Mouse (Mus musculus) intestine, embryonic 15.5 days (tissue): Measurements from ENCODE around the gene 2610528J11Rik. TPM values are rescaled to one million over a fixed set of nuclear protein-coding genes. Genes with fewer than 3 reads are reported as not detected.
A peak's percentile ranks its signal among the peaks of the same experiment; 100 is the strongest.
"Not testable (repeated sequence)": the region's sequence is repeated elsewhere in the genome, so short reads cannot be mapped to it uniquely, and the experiment has no call there.

ENCODE experiments used
- ATAC-seq: fragments of 200-750 bp; cut with Nextera tagmentation; 2 replicates; pipeline ENCODE4 v1.8.0; 2017; ENCODE audit warnings: moderate TSS enrichment, moderate library complexity
- H3K27ac ChIP-seq: fragments of 300-500 bp; sonication (generic); 2 replicates; pipeline ENCODE4 v1.5.1; 2015; ENCODE audit warnings: mild to moderate bottlenecking, inconsistent platforms
- H3K27me3 ChIP-seq: fragments of 300-500 bp; sonication (generic); replicated peaks from 2 replicates; pipeline ENCODE4 v1.6.1; 2015; ENCODE audit warnings: inconsistent platforms
- H3K36me3 ChIP-seq: fragments of 300-500 bp; sonication (generic); 2 replicates; pipeline ENCODE4 v1.6.1; 2015; ENCODE audit warnings: inconsistent platforms
- H3K4me1 ChIP-seq: fragments of 300-500 bp; sonication (generic); replicated peaks from 2 replicates; pipeline ENCODE4 v1.6.1; 2015; ENCODE audit warnings: inconsistent platforms
- H3K4me2 ChIP-seq: fragments of 300-500 bp; sonication (generic); replicated peaks from 2 replicates; pipeline ENCODE4 v1.6.1; 2015; ENCODE audit warnings: mild to moderate bottlenecking, inconsistent platforms
- H3K4me3 ChIP-seq: fragments of 300-500 bp; sonication (generic); replicated peaks from 2 replicates; pipeline ENCODE4 v1.5.1; 2015; ENCODE audit warnings: inconsistent platforms
- H3K9ac ChIP-seq: fragments of 300-500 bp; sonication (generic); 2 replicates; pipeline ENCODE4 v1.6.1; 2015; ENCODE audit warnings: inconsistent platforms
- H3K9me3 ChIP-seq: fragments of 300-500 bp; sonication (generic); 2 replicates; pipeline ENCODE4 v1.6.1; 2016; ENCODE audit warnings: inconsistent platforms
- WGBS: fragments of 180-500 bp; shearing (Covaris S2); methylation state at CpG from one replicate; pipeline ENCODE4 v1.1.7; 2015; 5-methylcytosine and 5-hydroxymethylcytosine counted together
- polyA plus RNA-seq: library from polyadenylated mRNA; unstranded; fragments of >200 nt; fragmentation: Nextera tagmentation; extraction: Ambion mirVana; gene quantifications from 2 replicates; pipeline ENCODE4 v1.2.1, GENCODE M21; 2015

Gene 2610528J11Rik
- polyA plus RNA-seq, 1 experiment from 2014 or later, result 73.5 TPM

DNA sequence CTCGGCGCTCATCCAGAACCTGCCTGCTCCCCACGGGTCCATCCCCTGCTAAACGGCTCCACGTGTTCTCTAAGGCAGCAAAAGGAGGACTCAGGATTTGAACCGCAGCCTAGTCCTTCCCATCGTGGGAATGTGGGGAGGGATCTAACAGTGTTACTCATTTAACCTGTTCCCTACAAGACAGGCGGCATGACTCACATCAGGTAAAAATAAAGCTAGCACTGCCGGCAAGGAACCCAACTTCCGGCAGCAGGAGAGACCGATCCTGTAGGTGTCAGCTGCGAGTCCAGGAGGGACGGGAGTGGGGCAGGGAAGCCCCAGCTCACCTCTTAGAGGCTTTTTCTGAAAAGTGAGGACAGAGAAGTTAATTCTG is 16.3 kb downstream of the 2610528J11Rik start:
- 0 out of 2 replicates have a peak, but pooled peaks cover 2% of the 10 kb centered on the region for H3K4me1 ChIP-seq
- peak overlapping the region; percentile 37 for H3K4me3 ChIP-seq
- peak; percentile 66 for ATAC-seq
- H3K9me3 ChIP-seq, result no peaks in the 10 kb centered on the region
- WGBS, result 12% methylated on average over 13 of the region's 13 CpGs
- H3K27me3 ChIP-seq, result 0 out of 2 replicates have a peak, but pooled peaks cover 5% of the 10 kb centered on the region
- H3K9ac ChIP-seq, result peak overlapping the region; percentile 29; the same call in 1 of the 2 replicates
- peak overlapping the region; percentile 86 for H3K27ac ChIP-seq
- H3K4me2 ChIP-seq, result peak overlapping the region; percentile 61
- no peaks in the 10 kb centered on the region for H3K36me3 ChIP-seq

DNA sequence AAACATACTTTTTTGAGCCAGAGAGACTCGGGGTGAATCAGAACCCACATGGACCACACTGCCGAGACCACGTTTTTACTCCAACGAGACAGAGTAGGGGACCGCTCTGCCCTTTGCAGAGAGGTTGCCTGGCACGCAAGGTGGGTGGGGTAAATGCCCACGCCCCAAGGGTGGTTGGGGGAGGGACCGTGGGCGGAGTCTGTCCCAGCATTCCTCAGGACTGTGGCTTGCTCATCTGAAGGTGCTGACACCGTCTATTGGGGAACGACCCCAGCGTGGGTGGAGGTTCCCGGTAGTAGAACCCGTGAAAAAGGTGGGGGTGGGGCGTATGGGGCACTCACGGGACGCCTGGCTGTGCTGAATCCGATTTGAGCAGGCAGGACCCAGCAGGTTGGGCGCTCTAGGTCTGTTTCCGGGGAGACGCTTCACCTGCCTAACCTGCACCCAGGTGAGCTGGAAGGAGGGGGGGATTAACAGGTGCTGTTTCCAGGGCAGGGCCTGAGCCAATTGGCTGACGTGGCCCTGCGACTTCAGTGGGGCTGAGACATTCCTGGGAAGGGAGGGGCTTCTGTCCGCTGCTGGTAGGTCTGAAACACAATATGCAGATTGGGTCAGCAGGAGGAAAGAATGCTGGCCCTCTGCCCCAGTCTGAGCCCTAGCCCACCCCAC is 16.9 kb downstream of the 2610528J11Rik start, which contains the start of gene Tmem125:
Tmem125 (minus strand) TSS at position 453 of the 669 bp plus-strand sequence.
- 2% methylated on average over 24 of the region's 24 CpGs for WGBS
- H3K4me2 ChIP-seq, result peak within 1 kb of the TSS; percentile 61
- H3K9me3 ChIP-seq, result no peaks in the 10 kb centered on the region
- H3K4me3 ChIP-seq, result peak within 1 kb of the TSS; percentile 37
- no peaks in the 10 kb centered on the region for H3K36me3 ChIP-seq
- H3K9ac ChIP-seq, result peak within 1 kb of the TSS; percentile 29
- 0 out of 2 replicates have a peak, but pooled peaks cover 5% of the 10 kb centered on the region for H3K27me3 ChIP-seq
- H3K4me1 ChIP-seq, result no peaks in the 10 kb centered on the region
- peak within 1 kb of the TSS; percentile 86 for H3K27ac ChIP-seq
- ATAC-seq, result peak; percentile 94

DNA sequence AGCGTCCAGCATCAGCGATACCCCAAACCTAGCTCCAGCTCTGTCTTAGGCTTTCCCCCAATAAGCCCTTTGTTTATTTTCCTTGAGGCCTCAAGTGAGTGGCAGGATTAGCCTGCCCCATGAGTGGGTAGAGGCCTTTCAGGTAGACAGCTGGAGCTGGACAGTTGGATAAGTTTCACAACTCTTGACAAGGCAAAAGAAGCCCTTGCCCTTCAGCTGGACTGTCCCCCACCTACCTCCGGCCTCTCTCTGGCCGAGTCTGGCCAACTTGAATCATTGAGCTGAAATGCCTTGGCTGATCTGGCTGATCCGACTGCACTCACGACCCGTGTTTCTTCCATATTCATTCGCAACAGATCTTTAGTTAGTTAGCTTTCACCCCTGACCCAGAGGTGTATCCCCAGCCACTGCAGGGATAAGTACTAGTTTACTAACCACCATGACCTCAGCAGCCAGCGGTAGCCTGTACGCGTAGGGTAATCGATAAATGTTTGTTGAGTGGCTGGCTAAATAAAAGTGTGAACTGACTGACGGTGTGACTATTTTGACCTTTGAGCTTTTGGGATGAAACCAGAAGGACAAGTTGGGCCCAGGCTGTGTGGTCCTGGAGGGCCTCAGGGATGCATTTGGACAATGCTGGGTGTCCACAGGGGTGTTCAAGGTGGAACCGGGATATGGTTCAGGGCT is 17.8 kb downstream of the 2610528J11Rik start:
- ATAC-seq, result peak; percentile 26
- Histone ChIP-seq H3K9me3 (no peaks in the 10 kb centered on the region), H3K4me3 (peak overlapping the region; percentile 37), H3K27ac (peak overlapping the region; percentile 86), H3K9ac (peak overlapping the region; percentile 29; the same call in 1 of the 2 replicates), H3K27me3 (0 out of 2 replicates have a peak, but pooled peaks cover 5% of the 10 kb centered on the region), H3K4me2 (peak overlapping the region; percentile 61), H3K4me1 (no peaks in the 10 kb centered on the region), H3K36me3 (no peaks in the 10 kb centered on the region)
- WGBS, result 59% methylated on average over 14 of the region's 14 CpGs

- not testable (repeated sequence) for H3K4me1 ChIP-seq, H3K4me2 ChIP-seq, H3K9me3 ChIP-seq, H3K4me3 ChIP-seq, H3K27ac ChIP-seq, H3K9ac ChIP-seq, H3K27me3 ChIP-seq, H3K36me3 ChIP-seq, ATAC-seq
- 85% methylated on average over 23 of the region's 23 CpGs for WGBS
These were observed 20.8 kb downstream of the 2610528J11Rik start for GRCm38 (mm10) chr4:118547424-118548129.

DNA sequence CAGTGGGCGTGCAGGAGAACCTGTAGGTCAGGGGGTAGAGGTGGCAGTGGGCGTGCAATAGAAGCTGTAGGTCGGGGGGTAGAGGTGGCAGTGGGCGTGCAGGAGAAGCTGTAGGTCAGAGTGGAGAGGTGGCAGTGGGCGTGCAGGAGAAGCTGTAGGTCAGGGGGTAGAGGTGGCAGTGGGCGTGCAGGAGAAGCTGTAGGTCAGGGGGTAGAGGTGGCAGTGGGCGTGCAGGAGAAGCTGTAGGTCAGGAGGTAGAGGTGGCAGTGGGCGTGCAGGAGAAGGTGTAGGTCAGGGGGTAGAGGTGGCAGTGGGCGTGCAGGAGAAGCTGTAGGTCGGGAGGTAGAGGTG is 21.3 kb downstream of the 2610528J11Rik start:
- not testable (repeated sequence) for H3K4me1 ChIP-seq, H3K36me3 ChIP-seq, H3K27ac ChIP-seq, H3K9me3 ChIP-seq, H3K4me3 ChIP-seq, ATAC-seq, H3K27me3 ChIP-seq, H3K4me2 ChIP-seq, H3K9ac ChIP-seq
- WGBS, result 86% methylated on average over 10 of the region's 10 CpGs

DNA sequence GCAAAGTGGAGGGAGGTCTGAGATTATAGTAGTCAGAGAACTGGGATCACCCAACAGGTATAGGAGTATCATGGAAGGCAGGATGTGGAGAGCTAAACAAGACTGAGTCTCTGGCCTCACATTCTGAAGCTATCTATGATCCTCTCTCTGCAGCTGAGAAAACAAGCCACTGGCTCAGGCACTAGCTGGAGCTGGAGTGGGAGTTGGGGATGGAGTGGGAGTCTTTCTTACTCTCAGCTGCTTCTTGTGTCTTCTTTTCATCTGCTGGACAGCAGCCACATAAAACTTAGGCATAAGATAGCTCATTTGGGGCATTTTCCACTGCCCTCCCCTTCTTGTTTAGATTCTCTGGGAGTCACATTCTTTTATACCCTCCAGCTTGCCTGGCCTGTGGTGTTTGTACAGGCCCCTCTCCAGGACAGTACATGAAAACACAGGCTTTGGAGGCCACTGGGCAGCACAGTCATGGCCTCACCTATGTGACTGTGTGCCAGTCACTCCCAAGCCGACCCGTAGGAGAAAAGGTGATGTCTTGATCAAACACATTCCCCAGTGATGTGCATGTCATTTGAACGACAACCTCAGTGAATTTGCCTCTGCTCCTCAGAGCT is 26.3 kb downstream of the 2610528J11Rik start:
- no peak overlapping the region for H3K4me2 ChIP-seq
- no peaks in the 10 kb centered on the region for H3K27me3 ChIP-seq
- H3K27ac ChIP-seq, result no peak overlapping the region
- no peaks in the 10 kb centered on the region for H3K4me1 ChIP-seq
- H3K36me3 ChIP-seq, result no peaks in the 10 kb centered on the region
- no peak for ATAC-seq
- H3K4me3 ChIP-seq, result no peak overlapping the region
- 74% methylated on average over 3 of the region's 3 CpGs for WGBS
- no peak overlapping the region for H3K9ac ChIP-seq
- H3K9me3 ChIP-seq, result no peaks in the 10 kb centered on the region

DNA sequence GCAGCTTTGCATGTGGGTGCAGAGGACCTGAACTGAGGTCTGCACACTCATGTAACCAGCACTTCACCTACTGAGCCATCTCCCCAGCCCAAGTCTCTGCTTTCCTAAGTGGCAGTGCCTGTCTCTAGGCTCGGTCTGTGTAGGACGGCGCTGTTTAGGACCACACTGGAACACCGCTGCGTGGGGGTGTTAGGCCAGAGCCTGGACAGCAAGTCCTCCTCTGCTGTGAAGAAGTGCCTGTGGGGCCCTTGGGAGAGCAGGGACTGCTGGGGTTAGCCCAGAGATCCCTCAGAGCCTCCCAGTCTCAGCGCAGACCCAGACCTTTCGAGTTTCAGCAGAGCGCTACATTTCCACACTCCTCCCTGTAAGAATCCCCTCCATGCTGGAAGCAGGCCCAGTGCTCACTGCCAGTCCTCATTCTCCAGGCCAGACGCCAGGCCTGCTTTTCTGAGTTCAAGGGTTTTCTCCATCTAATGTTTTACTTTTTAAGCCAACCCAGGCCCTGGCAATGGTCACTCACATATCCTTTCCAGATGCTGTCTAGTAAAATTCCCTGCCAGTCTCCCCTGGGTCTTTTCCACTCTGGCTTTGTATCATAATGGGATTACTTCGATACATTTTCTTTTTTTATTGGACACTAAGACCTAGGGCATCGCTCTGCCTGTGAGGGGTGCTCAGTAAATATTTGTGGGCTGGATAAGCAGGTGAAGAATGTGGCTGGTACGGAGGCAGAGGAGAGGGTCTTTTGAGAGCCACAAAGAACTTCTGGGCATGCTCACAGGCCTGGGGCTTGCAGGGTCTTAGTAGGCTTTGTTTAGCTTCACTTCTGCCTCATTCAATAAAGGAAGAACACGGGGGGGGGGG is 37.5 kb downstream of the 2610528J11Rik start:
- H3K4me1 ChIP-seq, result no peaks in the 10 kb centered on the region
- no peak overlapping the region for H3K9ac ChIP-seq
- ATAC-seq, result 0 out of 2 replicates have a peak, but pooled peaks have one; percentile 33
- H3K4me2 ChIP-seq, result no peak overlapping the region
- no peak overlapping the region for H3K4me3 ChIP-seq
- H3K27me3 ChIP-seq, result no peaks in the 10 kb centered on the region
- 74% methylated on average over 13 of the region's 13 CpGs for WGBS
- H3K27ac ChIP-seq, result 0 out of 2 replicates have a peak overlapping the region, but pooled peaks have one; percentile 19
- H3K36me3 ChIP-seq, result no peaks in the 10 kb centered on the region
- no peaks in the 10 kb centered on the region for H3K9me3 ChIP-seq

- 65% methylated on average over 3 of the region's 3 CpGs for WGBS
- H3K27me3 ChIP-seq, result no peaks in the 10 kb centered on the region
- no peak overlapping the region for H3K27ac ChIP-seq
- no peak overlapping the region for H3K9ac ChIP-seq
- no peak for ATAC-seq
- H3K4me2 ChIP-seq, result no peak overlapping the region
- no peaks in the 10 kb centered on the region for H3K36me3 ChIP-seq
- H3K4me1 ChIP-seq, result no peaks in the 10 kb centered on the region
- H3K4me3 ChIP-seq, result no peak overlapping the region
- H3K9me3 ChIP-seq, result no peaks in the 10 kb centered on the region
These were observed 38.1 kb downstream of the 2610528J11Rik start for GRCm38 (mm10) chr4:118564926-118565279.

DNA sequence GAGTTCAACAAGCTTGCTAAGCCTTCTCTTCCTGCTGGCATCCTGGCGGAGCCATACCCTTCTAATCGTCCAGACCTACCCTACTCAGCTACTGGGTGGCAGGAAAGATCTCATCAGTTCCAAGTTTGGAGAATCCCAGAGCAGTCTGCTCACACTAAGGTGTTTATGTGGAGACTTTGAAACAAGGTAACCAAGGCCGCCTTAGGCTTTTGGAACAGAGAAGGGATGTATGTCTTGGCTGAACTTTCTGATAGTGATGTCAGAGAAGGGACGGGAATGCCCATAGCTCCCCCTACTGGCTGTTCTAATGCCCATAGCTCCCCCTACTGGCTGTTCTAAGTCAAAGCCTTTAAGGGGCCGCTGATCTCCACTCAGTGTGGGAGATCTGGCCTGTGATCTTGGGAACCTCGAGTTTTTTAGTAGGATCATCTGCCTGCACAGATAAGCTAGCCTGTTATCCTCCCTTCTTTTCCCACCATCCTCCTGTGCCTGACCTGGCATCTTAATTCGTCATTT is 39.4 kb downstream of the 2610528J11Rik start:
- peak; percentile 24; the same call in 1 of the 2 replicates for ATAC-seq

GRCm38 (mm10) chr4:118568709-118569108 is 41.9 kb downstream of the 2610528J11Rik start:
- H3K27me3 ChIP-seq, result no peaks in the 10 kb centered on the region
- no peaks in the 10 kb centered on the region for H3K36me3 ChIP-seq
- H3K4me3 ChIP-seq, result no peak overlapping the region
- H3K4me2 ChIP-seq, result peak overlapping the region; percentile 19; the same call in 1 of the 2 replicates
- WGBS, result 38% methylated on average over 10 of the region's 10 CpGs
- H3K27ac ChIP-seq, result no peak overlapping the region
- H3K4me1 ChIP-seq, result no peaks in the 10 kb centered on the region
- no peaks in the 10 kb centered on the region for H3K9me3 ChIP-seq
- no peak overlapping the region for H3K9ac ChIP-seq
- ATAC-seq, result peak; percentile 71

More for the DNA sequence above, 39.4 kb downstream of the 2610528J11Rik start:
- no peaks in the 10 kb centered on the region for H3K27me3 ChIP-seq
- H3K36me3 ChIP-seq, result no peaks in the 10 kb centered on the region
- H3K9me3 ChIP-seq, result no peaks in the 10 kb centered on the region
- no peak overlapping the region for H3K9ac ChIP-seq
- H3K27ac ChIP-seq, result no peak overlapping the region
- H3K4me3 ChIP-seq, result no peak overlapping the region
- no peak overlapping the region for H3K4me2 ChIP-seq
- WGBS, result 33% methylated on average over 7 of the region's 7 CpGs
- no peaks in the 10 kb centered on the region for H3K4me1 ChIP-seq

DNA sequence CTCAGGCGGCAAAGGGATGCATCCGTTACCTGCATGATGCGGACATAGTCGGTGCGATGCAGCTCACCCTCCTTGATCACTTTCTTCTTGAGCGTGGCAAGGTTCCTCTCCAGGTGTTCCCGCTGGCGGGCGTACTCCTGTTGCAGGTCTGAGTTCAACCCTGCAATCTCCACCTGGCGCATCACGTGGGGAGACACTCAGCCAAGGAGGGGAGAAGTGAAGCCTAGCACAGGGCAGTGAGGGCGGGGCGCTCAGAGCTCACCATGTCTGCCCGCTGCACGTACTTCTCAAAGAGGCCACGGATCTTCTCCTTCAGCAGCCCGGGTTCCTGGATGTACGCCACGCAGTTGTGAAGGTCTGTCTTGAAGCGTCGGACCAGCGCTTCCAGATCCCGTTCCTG is 42.5 kb downstream of the 2610528J11Rik start:
- peak; percentile 66 for ATAC-seq
- H3K27me3 ChIP-seq, result no peaks in the 10 kb centered on the region
- no peak overlapping the region for H3K9ac ChIP-seq
- H3K9me3 ChIP-seq, result no peaks in the 10 kb centered on the region
- H3K4me2 ChIP-seq, result peak overlapping the region; percentile 19; the same call in 1 of the 2 replicates
- H3K4me1 ChIP-seq, result 0 out of 2 replicates have a peak, but pooled peaks cover 2% of the 10 kb centered on the region
- H3K36me3 ChIP-seq, result no peaks in the 10 kb centered on the region
- H3K27ac ChIP-seq, result no peak overlapping the region
- no peak overlapping the region for H3K4me3 ChIP-seq
- WGBS, result 72% methylated on average over 23 of the region's 23 CpGs
